Mouse (Mus musculus) embryonic fibroblast, embryonic 13.5 days (primary cell): Measurements from ENCODE around the gene Utf1.

Experiments
- CTCF ChIP-seq: IDR thresholded peaks from 2 replicates; pipeline ENCODE4 v1.5.1; 2011; ENCODE audit warnings: mild to moderate bottlenecking, control low read depth, low read length, moderate library complexity, borderline replicate concordance; ENCODE audit not compliant: insufficient read depth
- POLR2A ChIP-seq: IDR thresholded peaks from 2 replicates; pipeline ENCODE4 v1.6.1; 2011; ENCODE audit warnings: low read depth, mild to moderate bottlenecking, control low read depth, low read length, moderate library complexity

DNA sequence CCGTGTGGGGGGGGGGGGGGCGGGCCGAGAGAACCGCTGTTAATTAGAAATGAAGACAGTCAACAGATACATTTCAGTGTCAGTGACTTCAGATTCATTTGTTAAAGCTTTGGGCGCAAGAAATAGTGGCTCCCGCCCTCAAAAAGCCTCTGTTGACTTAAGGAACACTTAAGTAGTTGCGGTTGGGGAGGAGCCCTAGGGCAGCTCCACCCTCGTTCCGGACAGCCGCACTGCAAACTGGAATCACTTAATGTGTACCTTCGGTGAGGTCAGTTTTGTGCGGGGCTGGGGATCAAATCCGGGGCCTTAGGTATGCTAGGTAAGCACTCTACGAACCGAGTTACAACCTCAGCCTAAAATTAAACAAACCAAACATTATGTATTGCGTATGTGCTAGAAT lies 7.5 kb downstream of the Utf1 start:
- TF ChIP-seq CTCF, result no peak
- TF ChIP-seq POLR2A, result peak; percentile 25; the same call in 1 of the 2 replicates
